Mouse (Mus musculus): Measurements from ENCODE around the gene Mrto4. TPM values are rescaled to one million over a fixed set of nuclear protein-coding genes. Genes with fewer than 3 reads are reported as not detected.
"Not testable (repeated sequence)": the region's sequence is repeated elsewhere in the genome, so short reads cannot be mapped to it uniquely, and the experiment has no call there.

Gene Mrto4
- polyA plus RNA-seq (2012; rRNA removed), result 90.5 TPM in 2 replicates

- Histone ChIP-seq H3K27me3 (ENCODE audit: control insufficient read depth, insufficient read depth, low read length) (no peaks in the 10 kb centered on the region), H3K36me3 (ENCODE audit: control insufficient read depth, insufficient read depth, low read length) (peaks cover 2% of the 10 kb centered on the region), H3K4me1 (ENCODE audit: control insufficient read depth, insufficient read depth, low read length) (peaks cover 10% of the 10 kb centered on the region), H3K27ac (ENCODE audit: control insufficient read depth, insufficient read depth, low read depth, low read length) (peak within 1 kb of the TSS; percentile 100), H3K4me3 (ENCODE audit: control insufficient read depth, low read depth, low read length) (peak within 1 kb of the TSS; percentile 100)
- TF ChIP-seq POLR2A (IDR thresholded peaks at IDR 0.05; ENCODE audit: control insufficient read depth, low read depth, low read length) (peak; percentile 73), CTCF (IDR thresholded peaks at IDR 0.05; ENCODE audit: control insufficient read depth, insufficient read depth, insufficient replicate concordance, low read depth, low read length) (no peak)
Measured at GRCm38 (mm10) chr4:139351931-139352711, at the start of gene Mrto4, which contains the start of the genes Emc1 and Ubr4. Gene Mrto4 (minus strand): TSS chr4:139352576. Gene Emc1 (plus strand): TSS chr4:139352587. Gene Ubr4 (plus strand): TSS chr4:139352609.

- peaks cover 11% of the 10 kb centered on the region for H3K36me3 ChIP-seq (ENCODE audit: control insufficient read depth, insufficient read depth, low read length)
- H3K27me3 ChIP-seq (ENCODE audit: control insufficient read depth, insufficient read depth, low read length), result no peaks in the 10 kb centered on the region
- no peak overlapping the region for H3K4me3 ChIP-seq (ENCODE audit: control insufficient read depth, low read depth, low read length)
- H3K27ac ChIP-seq (ENCODE audit: control insufficient read depth, insufficient read depth, low read depth, low read length), result no peak overlapping the region
- TF ChIP-seq POLR2A (IDR thresholded peaks at IDR 0.05; ENCODE audit: control insufficient read depth, low read depth, low read length) (no peak), CTCF (IDR thresholded peaks at IDR 0.05; ENCODE audit: control insufficient read depth, insufficient read depth, insufficient replicate concordance, low read depth, low read length) (no peak)
- no peaks in the 10 kb centered on the region for H3K4me1 ChIP-seq (ENCODE audit: control insufficient read depth, insufficient read depth, low read length)
Measured at GRCm38 (mm10) chr4:139400487-139400886, 48.1 kb upstream of the Mrto4 start.

DNA sequence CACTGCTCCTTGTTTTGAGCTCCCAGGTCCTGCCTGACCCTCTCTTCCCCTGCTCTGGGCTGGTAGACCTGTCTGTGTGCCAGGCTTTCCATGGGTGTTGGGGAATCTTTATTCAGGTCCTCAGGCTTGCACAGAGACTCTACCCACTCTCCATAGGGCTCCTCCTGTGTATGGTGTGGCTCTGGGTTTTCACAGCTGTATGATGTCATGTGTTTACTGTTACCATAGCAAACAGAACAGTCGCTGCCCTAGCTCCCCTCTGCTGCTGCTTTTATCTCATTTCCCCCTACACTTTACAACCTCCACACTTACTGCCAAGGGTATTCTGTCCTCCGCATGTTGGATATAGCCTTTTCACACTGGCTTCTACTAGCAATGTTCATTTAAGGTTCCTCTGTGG lies 43.1 kb upstream of the Mrto4 start:
- H3K27ac ChIP-seq (ENCODE audit: control insufficient read depth, insufficient read depth, low read depth, low read length), result no peak overlapping the region
- TF ChIP-seq POLR2A (IDR thresholded peaks at IDR 0.05; ENCODE audit: control insufficient read depth, low read depth, low read length) (no peak), CTCF (IDR thresholded peaks at IDR 0.05; ENCODE audit: control insufficient read depth, insufficient read depth, insufficient replicate concordance, low read depth, low read length) (no peak)
- H3K4me3 ChIP-seq (ENCODE audit: control insufficient read depth, low read depth, low read length), result no peak overlapping the region
- peaks cover 6% of the 10 kb centered on the region for H3K36me3 ChIP-seq (ENCODE audit: control insufficient read depth, insufficient read depth, low read length)
- no peaks in the 10 kb centered on the region for H3K4me1 ChIP-seq (ENCODE audit: control insufficient read depth, insufficient read depth, low read length)
- H3K27me3 ChIP-seq (ENCODE audit: control insufficient read depth, insufficient read depth, low read length), result no peaks in the 10 kb centered on the region

DNA sequence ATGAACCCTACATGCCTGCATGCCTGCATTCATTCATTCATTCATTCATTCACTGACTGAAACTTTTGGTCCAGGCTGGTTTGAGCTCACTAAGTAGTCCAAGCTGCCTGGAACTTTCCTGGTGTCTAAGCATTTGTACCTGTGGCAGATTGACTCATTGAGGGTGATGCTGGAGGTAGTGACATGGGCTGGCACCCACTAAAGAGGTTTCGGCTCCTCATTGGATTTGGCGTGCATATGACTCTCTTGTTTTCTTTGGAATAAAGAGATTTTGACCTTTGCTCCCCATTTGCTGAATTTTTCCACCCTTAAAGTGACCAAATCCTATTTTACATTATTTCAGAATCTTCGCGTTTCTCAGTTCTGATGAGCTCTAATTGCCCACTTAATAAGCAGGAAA lies 37.2 kb upstream of the Mrto4 start:
- Histone ChIP-seq H3K27ac (ENCODE audit: control insufficient read depth, insufficient read depth, low read depth, low read length) (no peak overlapping the region), H3K4me3 (ENCODE audit: control insufficient read depth, low read depth, low read length) (no peak overlapping the region), H3K27me3 (ENCODE audit: control insufficient read depth, insufficient read depth, low read length) (no peaks in the 10 kb centered on the region), H3K36me3 (ENCODE audit: control insufficient read depth, insufficient read depth, low read length) (peaks cover 5% of the 10 kb centered on the region), H3K4me1 (ENCODE audit: control insufficient read depth, insufficient read depth, low read length) (no peaks in the 10 kb centered on the region; the same call in 1 of the 2 replicates)
- TF ChIP-seq POLR2A (IDR thresholded peaks at IDR 0.05; ENCODE audit: control insufficient read depth, low read depth, low read length) (no peak), CTCF (IDR thresholded peaks at IDR 0.05; ENCODE audit: control insufficient read depth, insufficient read depth, insufficient replicate concordance, low read depth, low read length) (no peak)

DNA sequence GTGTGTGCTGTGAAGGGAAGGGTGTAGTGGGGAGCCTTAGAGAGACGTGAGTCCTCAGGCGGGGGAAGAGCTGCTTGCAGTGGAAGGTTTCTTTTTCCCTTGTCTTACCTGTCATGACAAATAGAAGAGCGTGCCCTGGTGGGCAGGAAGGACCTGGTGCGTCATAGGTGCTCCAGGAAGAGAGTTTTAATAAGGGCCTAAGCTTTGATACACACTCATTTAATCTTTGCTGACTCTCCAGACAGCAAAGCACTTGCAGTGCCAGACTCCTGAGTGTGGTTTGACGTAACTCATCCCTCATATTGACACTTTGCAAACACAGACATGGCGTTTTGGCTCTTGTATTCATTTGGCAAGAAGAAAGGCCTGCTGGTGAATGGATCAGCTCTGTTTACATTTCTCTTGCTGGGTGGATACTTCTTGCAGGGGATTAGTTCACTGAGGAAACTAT lies 34.5 kb upstream of the Mrto4 start:
- no peaks in the 10 kb centered on the region for H3K27me3 ChIP-seq (ENCODE audit: control insufficient read depth, insufficient read depth, low read length)
- TF ChIP-seq CTCF (IDR thresholded peaks at IDR 0.05; ENCODE audit: control insufficient read depth, insufficient read depth, insufficient replicate concordance, low read depth, low read length), result no peak
- no peak for TF ChIP-seq POLR2A (IDR thresholded peaks at IDR 0.05; ENCODE audit: control insufficient read depth, low read depth, low read length)
- H3K4me3 ChIP-seq (ENCODE audit: control insufficient read depth, low read depth, low read length), result no peak overlapping the region
- no peak overlapping the region for H3K27ac ChIP-seq (ENCODE audit: control insufficient read depth, insufficient read depth, low read depth, low read length)
- peaks cover 3% of the 10 kb centered on the region; the same call in 1 of the 2 replicates for H3K36me3 ChIP-seq (ENCODE audit: control insufficient read depth, insufficient read depth, low read length)
- peaks cover 2% of the 10 kb centered on the region for H3K4me1 ChIP-seq (ENCODE audit: control insufficient read depth, insufficient read depth, low read length)

- H3K36me3 ChIP-seq (ENCODE audit: control insufficient read depth, insufficient read depth, low read length); H3K4me3 ChIP-seq (ENCODE audit: control insufficient read depth, low read depth, low read length); H3K27me3 ChIP-seq (ENCODE audit: control insufficient read depth, insufficient read depth, low read length); H3K27ac ChIP-seq (ENCODE audit: control insufficient read depth, insufficient read depth, low read depth, low read length); H3K4me1 ChIP-seq (ENCODE audit: control insufficient read depth, insufficient read depth, low read length): not testable (repeated sequence)
Measured at GRCm38 (mm10) chr4:139385841-139386240, 33.5 kb upstream of the Mrto4 start.

DNA sequence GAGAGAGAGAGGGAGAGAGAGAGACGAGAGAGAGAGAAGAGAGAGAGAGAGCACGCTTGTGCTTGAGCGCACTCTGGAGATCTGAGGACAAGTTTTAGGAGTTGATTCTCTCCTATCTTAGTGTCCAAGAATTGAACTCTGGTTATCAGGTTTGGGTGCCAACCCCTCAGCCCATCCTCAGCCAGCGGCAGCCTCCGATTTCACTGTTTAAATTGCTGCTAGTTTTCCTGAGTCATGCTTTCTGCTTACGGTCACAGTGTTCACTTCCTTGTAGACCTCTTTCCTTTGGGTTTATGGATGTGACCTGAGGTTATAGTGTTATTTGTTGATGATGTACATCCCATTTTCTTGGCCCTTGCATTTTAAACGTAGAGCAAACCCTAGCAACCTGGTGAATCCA lies 29.9 kb upstream of the Mrto4 start:
- H3K27me3 ChIP-seq (ENCODE audit: control insufficient read depth, insufficient read depth, low read length), result no peaks in the 10 kb centered on the region
- no peaks in the 10 kb centered on the region for H3K36me3 ChIP-seq (ENCODE audit: control insufficient read depth, insufficient read depth, low read length)
- no peak overlapping the region for H3K4me3 ChIP-seq (ENCODE audit: control insufficient read depth, low read depth, low read length)
- H3K4me1 ChIP-seq (ENCODE audit: control insufficient read depth, insufficient read depth, low read length), result peaks cover 2% of the 10 kb centered on the region
- no peak overlapping the region for H3K27ac ChIP-seq (ENCODE audit: control insufficient read depth, insufficient read depth, low read depth, low read length)
- TF ChIP-seq CTCF (IDR thresholded peaks at IDR 0.05; ENCODE audit: control insufficient read depth, insufficient read depth, insufficient replicate concordance, low read depth, low read length) (no peak), POLR2A (IDR thresholded peaks at IDR 0.05; ENCODE audit: control insufficient read depth, low read depth, low read length) (no peak)
